Mouse (Mus musculus) cortical plate, adult 2 months (tissue): ENCODE data around the gene Saxo1.

Source experiments
- CTCF ChIP-seq: fragments of 200-500 bp; IDR thresholded peaks from 2 replicates; pipeline ENCODE4 v1.5.1; 2011; ENCODE audit warnings: mild to moderate bottlenecking, control low read depth, low read length; ENCODE audit not compliant: insufficient read depth; ENCODE audit errors: extremely low read depth
- POLR2A ChIP-seq: fragments of 200-500 bp; IDR thresholded peaks from 2 replicates; pipeline ENCODE4 v1.6.1; 2011; ENCODE audit warnings: mild to moderate bottlenecking, low read length, control low read depth; ENCODE audit not compliant: insufficient read depth; ENCODE audit errors: extremely low read depth

DNA sequence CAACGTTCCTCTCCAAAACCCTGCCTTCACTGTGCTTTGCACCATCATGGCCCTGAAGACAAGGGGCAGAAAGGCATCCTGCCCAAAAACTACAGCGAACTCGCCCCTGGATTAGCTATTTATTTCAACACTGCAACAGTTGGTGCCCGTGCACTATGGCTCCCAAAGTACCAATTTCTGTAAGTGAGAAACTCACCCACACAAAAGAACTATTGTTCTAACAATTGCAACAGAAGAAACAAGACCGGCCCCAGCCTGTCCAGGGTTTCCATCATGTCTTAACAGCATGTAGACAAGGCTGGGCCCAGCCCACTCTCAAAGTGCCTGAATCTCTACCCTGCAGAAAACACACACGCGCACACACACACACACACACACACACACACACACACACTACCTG is 757 bp downstream of the Saxo1 start:
- no peak for TF ChIP-seq POLR2A
- TF ChIP-seq CTCF = no peak
